Mouse (Mus musculus) brain, adult 2 months (tissue): ENCODE results near the gene Prkn.

Source experiments
- DNase-seq: peaks from one replicate; pipeline ENCODE4 v3.0.0; 2011; ENCODE audit warnings: low read depth, low spot score

Prkn gene

DNA sequence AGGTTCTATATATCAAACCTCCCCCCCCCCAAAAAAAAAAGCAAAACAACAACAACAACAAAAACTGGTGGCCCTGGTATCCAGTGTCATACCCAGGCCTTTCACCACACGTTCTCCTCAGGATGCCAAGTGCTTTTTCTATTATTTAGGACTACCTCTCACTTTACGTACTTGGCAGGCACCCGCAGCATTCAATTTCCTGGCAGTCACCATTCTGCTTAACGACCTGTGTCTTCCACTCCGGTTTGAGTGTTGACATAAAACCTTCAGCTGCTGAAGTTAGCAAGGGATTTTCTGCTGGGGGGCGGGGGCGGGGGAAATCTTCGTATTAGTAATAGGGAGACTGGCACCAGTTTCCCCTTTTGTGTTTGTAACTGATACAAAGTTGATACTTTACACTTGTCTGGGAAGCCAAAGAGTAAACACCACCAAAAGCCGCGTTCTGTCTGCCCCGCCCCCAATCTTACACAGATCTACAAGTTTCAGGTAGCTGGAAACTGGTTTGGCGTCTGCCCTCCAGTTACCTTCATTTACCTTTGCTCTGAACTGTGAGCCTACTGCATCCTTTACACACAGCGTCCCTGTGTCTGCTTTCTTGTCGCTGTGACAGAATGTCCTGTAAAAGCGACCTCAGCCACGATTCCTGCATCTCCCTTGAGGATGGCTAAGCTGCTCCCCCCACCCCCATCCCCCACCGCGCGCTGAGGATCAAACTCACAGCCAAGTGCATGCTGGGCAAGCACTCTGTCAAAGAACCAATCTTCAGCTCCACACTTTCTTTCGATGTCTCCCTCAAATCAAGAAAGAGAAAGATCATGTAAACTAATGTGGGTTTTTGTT, 1240.7 kb downstream of the Prkn start:
- no peak for DNase-seq

DNA sequence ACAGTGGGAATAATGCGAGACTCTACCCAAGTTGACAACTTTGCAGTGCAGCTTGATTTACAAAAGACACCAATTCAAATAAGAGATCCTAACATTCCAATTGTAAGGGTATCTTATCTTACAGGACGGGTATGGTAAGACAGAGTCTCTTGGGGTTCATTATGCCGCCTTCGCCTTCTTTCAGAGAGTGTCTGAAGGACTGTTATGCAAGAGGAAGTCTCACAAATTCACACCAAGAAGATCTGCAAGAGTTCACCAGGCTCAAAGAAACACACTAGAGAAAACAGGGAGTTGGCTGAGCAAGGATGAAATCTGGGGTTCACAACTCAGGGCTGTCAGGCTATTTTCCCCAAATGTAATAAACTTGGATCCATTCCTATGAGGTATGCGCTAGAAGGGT, 1242.0 kb downstream of the Prkn start:
- peak; percentile 73 for DNase-seq

DNA sequence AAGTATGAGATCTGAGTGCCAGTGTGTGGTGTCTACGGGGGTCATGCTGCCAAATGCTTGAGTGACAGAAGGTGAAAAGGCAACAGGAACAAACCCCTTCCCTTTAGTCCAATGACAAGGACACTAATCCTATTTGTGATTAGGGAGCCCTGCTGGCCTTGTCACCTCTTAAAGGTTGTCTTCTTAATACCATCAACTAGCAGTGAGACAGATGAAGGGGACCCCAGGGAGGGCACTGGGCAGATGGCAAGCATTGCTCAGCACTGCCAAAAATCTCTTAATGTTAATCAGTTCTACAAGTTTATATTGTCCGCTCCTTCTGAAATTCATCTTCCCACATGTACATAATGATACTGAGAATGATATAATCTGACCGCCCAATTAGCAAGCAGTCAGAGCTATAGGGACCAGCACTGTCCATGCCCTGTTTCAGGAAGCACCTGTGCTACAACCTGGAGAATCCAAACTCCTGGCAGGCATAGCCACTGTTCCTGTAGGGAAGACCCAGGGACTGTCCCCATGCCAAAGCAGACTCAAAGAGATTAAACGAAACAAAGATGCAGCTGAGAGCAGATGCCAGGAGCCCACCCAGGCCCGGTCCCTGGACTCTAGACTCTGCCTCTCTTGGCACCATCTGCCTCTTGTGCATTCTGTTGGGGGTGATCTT, 1250.2 kb downstream of the Prkn start:
- no peak for DNase-seq

DNA sequence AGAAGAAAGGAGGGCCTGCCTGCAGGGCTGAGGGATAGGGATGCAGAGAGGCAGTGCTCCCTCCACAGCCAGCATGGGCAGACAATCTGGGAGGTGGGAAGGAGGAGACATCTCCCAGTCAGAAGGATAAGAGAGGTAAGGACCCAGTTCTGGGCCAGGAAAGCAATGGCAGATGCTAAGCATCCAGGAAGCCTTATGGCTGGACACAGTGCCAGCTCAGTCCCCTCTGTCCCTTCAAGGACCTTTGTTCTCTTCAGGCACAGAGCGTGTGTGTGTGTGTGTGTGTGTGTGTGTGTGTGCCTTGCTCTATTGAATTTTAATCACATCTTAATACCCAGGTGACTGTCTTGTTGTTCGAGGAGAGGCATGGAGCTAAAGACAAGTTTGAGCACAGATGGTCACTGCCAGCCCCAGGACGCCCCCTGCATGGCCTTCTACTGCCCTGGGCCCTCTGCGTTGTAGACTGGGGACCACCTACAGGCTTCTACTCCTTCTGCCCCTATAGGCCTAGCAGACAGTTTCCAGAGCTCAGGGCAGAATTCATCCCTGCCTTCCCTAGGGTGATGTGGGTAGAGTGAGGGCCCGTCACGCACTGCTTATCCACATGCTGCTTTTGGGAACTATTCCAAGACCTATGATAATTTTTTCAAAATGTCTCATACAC, 1252.8 kb downstream of the Prkn start:
- DNase-seq = peak; percentile 53

DNA sequence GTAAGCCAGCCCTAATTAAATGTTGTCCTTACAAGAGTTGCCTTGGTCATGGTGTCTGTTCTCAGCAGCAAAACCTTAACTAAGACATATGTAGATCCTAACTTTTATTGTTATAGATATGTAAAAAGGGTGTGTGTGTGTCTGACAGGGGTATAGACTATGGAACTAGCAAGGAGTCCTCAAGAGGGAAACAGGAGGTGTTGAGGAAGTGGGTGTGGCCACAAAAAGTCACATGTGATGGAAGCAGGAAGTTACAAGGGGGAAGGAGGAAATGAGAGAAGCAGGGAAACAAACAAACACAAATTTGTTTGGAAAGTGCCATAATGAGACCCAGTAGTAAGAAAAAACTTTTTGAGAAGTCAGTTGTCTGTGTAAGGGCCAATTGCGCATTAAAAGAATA, 1253.8 kb downstream of the Prkn start:
- no peak for DNase-seq

DNA sequence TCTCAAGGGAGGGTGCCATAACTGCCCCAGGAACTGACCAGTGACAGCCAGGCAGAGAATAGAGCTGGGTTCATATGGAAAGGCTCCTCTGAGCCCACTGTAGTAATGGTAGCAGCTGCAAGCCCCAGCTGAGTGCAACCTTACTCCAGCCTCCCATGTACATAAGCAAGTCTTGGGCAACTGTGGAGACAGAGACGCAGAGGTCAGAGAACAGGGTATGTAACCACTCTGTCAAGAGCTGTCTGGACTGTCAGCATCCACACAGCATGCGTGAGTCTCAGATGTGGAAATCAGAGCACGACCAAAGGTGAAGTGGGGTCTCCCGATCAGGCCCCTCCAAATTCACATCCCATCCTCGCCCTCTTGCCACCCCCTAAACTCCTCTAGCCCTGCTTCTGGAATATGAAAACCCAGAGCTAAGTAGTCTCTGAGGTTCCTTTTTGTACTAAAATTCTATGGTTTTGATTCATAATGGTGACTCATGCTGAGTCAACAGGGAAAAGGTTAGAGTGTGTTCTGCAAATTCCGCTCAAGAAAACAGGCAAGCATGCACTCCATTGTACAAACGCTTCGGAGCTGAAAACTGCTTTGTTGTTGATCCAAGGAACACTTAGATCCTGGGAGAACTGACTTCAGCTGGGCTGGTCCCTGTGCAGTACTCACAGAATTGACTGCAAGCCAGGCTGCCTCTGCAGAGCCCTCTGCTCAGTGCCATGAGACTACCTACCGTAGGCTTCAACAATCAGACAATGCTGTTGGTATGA, 1254.8 kb downstream of the Prkn start:
- DNase-seq = peak; percentile 85

DNA sequence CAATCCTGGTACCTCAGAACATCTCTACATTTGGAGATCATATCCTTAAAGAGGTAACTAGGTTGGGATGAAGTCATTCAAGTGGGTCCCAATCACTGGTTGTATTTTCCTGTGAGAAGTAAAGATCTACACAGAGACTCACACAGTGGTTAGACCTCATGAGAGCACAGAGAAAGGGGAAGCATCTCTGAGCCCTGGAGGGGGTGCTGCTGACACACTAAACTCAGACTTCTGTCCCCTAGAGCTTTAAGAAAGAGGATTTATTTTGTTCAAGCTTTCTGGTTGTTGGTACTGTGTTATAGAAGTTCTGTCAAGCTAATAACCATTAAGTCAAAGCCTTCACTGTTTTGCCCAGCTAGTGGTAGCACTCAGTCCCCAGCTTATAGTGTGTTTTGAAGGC, 1259.2 kb downstream of the Prkn start:
- no peak for DNase-seq

DNA sequence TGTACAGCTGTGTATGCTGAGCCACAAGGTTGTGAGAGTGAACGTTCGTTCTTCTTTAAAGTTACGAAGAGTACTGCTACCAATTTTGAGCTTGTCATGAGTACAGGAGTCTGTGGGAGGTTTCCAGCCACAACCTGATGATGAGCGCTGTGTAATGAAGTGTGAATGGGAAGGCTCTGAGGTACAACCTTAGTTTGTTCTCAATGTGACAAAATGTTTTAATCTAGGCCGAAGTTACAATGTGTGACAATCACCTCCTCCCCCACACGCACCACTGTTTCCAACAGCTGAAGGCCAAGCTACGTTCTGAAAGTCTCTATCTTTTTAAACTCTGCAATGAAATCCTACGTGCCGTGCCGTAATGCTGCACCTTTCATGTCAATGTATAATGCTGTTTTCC, 1262.1 kb downstream of the Prkn start:
- DNase-seq = peak; percentile 54

DNA sequence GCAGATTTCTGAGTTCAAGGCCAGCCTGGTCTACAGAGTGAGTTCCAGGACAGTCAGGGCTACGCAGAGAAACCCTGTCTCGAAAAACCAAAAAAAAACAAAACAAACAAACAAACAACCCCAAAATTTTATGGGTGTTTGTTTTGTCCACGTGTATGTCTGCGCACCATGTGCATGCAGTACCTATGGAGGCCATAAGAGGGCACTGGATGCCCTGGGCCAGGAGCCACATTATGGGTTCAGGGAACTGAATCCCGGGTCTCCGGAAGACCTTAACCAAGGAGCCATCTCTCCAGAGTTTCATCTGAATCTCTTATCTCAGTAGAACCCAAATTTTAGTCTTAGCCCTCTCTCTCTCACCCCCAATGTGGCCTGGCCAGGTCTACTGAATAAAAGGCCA, 1263.6 kb downstream of the Prkn start:
- no peak for DNase-seq

DNA sequence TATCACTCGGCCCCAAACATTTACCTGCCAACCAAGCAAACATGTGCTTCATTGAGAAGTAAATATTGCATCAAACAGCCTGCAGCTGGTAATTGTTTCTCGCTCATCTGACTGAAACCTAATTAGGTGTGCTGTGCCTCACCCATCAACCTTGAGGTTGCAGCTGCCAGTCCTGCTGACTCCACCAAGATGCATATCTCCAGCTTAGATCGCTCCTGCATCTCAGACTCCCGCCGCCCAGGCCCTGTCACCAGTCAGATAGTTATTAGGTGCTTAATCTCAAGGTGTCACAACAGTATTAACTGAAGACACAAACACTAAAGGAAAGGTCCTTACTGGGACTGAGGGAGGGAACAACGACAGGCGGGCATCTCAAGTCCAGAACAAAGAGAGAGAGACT, 1264.1 kb downstream of the Prkn start:
- DNase-seq = no peak

DNA sequence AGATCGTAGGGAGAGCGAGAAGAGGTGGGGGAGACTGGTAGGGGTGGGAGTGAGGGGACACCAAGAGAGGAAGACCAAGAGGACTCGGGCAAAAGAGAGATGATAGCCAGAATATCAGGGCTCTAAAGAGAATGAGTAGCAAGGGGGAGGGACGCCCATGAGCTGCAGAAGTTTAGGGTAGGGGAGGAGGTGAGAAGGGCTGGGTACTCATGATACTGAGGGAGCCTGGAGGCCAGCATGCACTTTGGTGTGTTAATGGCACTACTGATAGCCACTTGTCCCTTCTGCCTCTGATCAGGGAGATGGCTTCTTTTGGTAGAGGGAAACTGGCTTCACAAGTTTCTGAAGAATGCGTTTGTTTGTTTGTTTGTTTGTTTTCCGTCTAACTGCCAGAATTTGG, 1264.5 kb downstream of the Prkn start:
- DNase-seq = no peak

DNA sequence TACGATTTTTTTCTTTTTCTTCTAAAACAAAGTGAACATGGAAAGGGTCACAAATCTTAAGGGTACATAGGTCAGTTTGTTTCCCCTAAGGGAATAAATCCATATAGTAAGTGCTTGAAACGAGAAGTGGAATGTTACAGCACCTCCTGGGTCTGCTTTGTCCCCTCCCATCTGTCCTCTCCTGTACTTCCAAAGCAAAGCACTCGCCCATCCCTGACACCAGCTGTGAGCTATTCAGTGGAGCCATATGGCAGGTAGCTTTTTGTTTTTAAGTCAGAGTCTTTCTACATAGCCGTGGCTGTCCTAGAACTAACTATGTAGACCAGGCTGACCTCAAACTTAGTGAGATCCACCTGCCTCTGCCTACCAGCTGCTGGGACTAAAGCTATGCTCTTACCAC, 1266.1 kb downstream of the Prkn start:
- peak; percentile 76 for DNase-seq
